Comparison of ENCODE assay signal across 19 mouse cellular contexts in genomic region chr10:60804865-60805264, GRCm38 (mm10). TPM values are rescaled to one million over a fixed set of nuclear protein-coding genes. Genes with fewer than 3 reads are reported as not detected.
DNase-seq lines count a peak whose midpoint lies in the region; ATAC-seq lines count a peak whose summit lies in the region.
"Had no signal": no experiment of that assay in that cellular context is flagged by ENCODE, and none has a peak within 500 bp of the region (broad histone marks: within the 10 kb centered on the region; RNA-seq: fewer than 3 reads in every experiment).

No protein-coding gene starts in this region.

- no peak for DNase-seq in heart, embryonic 10.5 days (ENCODE audit: low spot score)
- no peak for DNase-seq in heart, postnatal 36 days
- no peak for DNase-seq in kidney, adult 18-20 months
- DNase-seq in cerebellum, postnatal 10 days: no peak
- DNase-seq: adrenal gland, postnatal 25 days; B cell, adult 2 months; gastrocnemius, postnatal 36 days; kidney, adult 8-10 months; liver; lung, adult 2 months; lung, postnatal 36 days; retina, postnatal 1 day; thymus, postnatal 4 days had no signal

- no peak overlapping the region for H3K9ac ChIP-seq in kidney, embryonic 15.5 days
- no peak overlapping the region for H3K9ac ChIP-seq in embryonic facial prominence, embryonic 15.5 days
- no peak overlapping the region for H3K9ac ChIP-seq in stomach, embryonic 16.5 days (ENCODE audit: low read length)
- H3K9ac ChIP-seq: embryonic facial prominence, embryonic 12.5 days; hindbrain, embryonic 15.5 days had no signal

- intact Hi-C loops in heart, postnatal 36 days (cut with DNase I): no loop called here

- H3K9me3 ChIP-seq in heart, embryonic 10.5 days: no peaks in the 10 kb centered on the region
- no peaks in the 10 kb centered on the region for H3K9me3 ChIP-seq in kidney, embryonic 15.5 days (replicated peaks)
- no peaks in the 10 kb centered on the region for H3K9me3 ChIP-seq in embryonic facial prominence, embryonic 15.5 days (replicated peaks)
- H3K9me3 ChIP-seq in stomach, embryonic 16.5 days (replicated peaks; ENCODE audit: control insufficient read depth, low read length): no peaks in the 10 kb centered on the region
- H3K9me3 ChIP-seq: embryonic facial prominence, embryonic 12.5 days; hindbrain, embryonic 15.5 days had no signal

- H3K4me3 ChIP-seq in heart, embryonic 10.5 days: no peak overlapping the region
- H3K4me3 ChIP-seq in kidney, embryonic 15.5 days (replicated peaks): no peak overlapping the region
- H3K4me3 ChIP-seq in embryonic facial prominence, embryonic 15.5 days (replicated peaks): no peak overlapping the region
- H3K4me3 ChIP-seq in stomach, embryonic 16.5 days (replicated peaks; ENCODE audit: low read length): no peak overlapping the region
- H3K4me3 ChIP-seq: embryonic facial prominence, embryonic 12.5 days; hindbrain, embryonic 15.5 days had no signal

- 39% methylated on average over 4 of the region's 4 CpGs for WGBS in heart, embryonic 10.5 days
- WGBS in kidney, embryonic 15.5 days: 44% methylated on average over 4 of the region's 4 CpGs
- WGBS in embryonic facial prominence, embryonic 15.5 days: 28% methylated on average over 4 of the region's 4 CpGs
- WGBS in stomach, embryonic 16.5 days: 46% methylated on average over 4 of the region's 4 CpGs

- peaks cover 100% of the 10 kb centered on the region for H3K4me1 ChIP-seq in heart, embryonic 10.5 days
- peaks cover 94% of the 10 kb centered on the region for H3K4me1 ChIP-seq in kidney, embryonic 15.5 days
- peaks cover 76% of the 10 kb centered on the region for H3K4me1 ChIP-seq in embryonic facial prominence, embryonic 15.5 days
- peaks cover 47% of the 10 kb centered on the region for H3K4me1 ChIP-seq in stomach, embryonic 16.5 days (ENCODE audit: control insufficient read depth, insufficient read depth, low read length)

- peak overlapping the region; percentile 98 for H3K27ac ChIP-seq in heart, embryonic 10.5 days
- 0 out of 2 replicates have a peak overlapping the region, but pooled peaks have one; percentile 5 for H3K27ac ChIP-seq in kidney, embryonic 15.5 days
- 0 out of 2 replicates have a peak overlapping the region, but pooled peaks have one; percentile 2 for H3K27ac ChIP-seq in embryonic facial prominence, embryonic 15.5 days (replicated peaks)
- peak overlapping the region; percentile 21; the same call in 1 of the 2 replicates for H3K27ac ChIP-seq in stomach, embryonic 16.5 days (ENCODE audit: low read length)
- H3K27ac ChIP-seq: embryonic facial prominence, embryonic 12.5 days; hindbrain, embryonic 15.5 days had no signal

- H3K27me3 ChIP-seq in heart, embryonic 10.5 days (ENCODE audit: insufficient read depth, poor library complexity, severe bottlenecking): no peaks in the 10 kb centered on the region
- peaks cover 22% of the 10 kb centered on the region; the same call in 1 of the 2 replicates for H3K27me3 ChIP-seq in kidney, embryonic 15.5 days
- 0 out of 2 replicates have a peak, but pooled peaks cover 14% of the 10 kb centered on the region for H3K27me3 ChIP-seq in embryonic facial prominence, embryonic 15.5 days
- no peaks in the 10 kb centered on the region; the same call in none of the 2 replicates for H3K27me3 ChIP-seq in stomach, embryonic 16.5 days (ENCODE audit: control insufficient read depth, insufficient read depth, low read length)
- H3K27me3 ChIP-seq: hindbrain, embryonic 15.5 days had no signal

- no peaks in the 10 kb centered on the region for H3K36me3 ChIP-seq in heart, embryonic 10.5 days
- H3K36me3 ChIP-seq in kidney, embryonic 15.5 days: no peaks in the 10 kb centered on the region
- no peaks in the 10 kb centered on the region for H3K36me3 ChIP-seq in embryonic facial prominence, embryonic 15.5 days
- no peaks in the 10 kb centered on the region for H3K36me3 ChIP-seq in stomach, embryonic 16.5 days (ENCODE audit: control insufficient read depth, insufficient read depth, low read length)
- H3K36me3 ChIP-seq: embryonic facial prominence, embryonic 12.5 days; hindbrain, embryonic 15.5 days had no signal

- no peak for ATAC-seq in kidney, embryonic 15.5 days (replicated peaks; ENCODE audit: low FRiP score)
- ATAC-seq in embryonic facial prominence, embryonic 15.5 days (ENCODE audit: insufficient number of reproducible peaks, low FRiP score, low TSS enrichment, low read depth): no peak
- no peak for ATAC-seq in stomach, embryonic 16.5 days (ENCODE audit: insufficient read depth, low FRiP score)
- ATAC-seq: activated CD4-positive, CD25-positive, alpha-beta regulatory T cell, adult 4 months had no signal

- no peak overlapping the region for H3K4me2 ChIP-seq in kidney, embryonic 15.5 days
- H3K4me2 ChIP-seq in embryonic facial prominence, embryonic 15.5 days (replicated peaks): no peak overlapping the region
- H3K4me2 ChIP-seq in stomach, embryonic 16.5 days (ENCODE audit: low read depth, low read length): no peak overlapping the region
- H3K4me2 ChIP-seq: embryonic facial prominence, embryonic 12.5 days; hindbrain, embryonic 15.5 days had no signal

RNA-seq across cellular contexts. Expression of gene Unc5b, which starts 26.5 kb away (rescaled TPM):
- polyA plus RNA-seq in heart, embryonic 10.5 days (2016; fragmentation: Nextera tagmentation; extraction: Ambion mirVana): 17.9 and 18.8 TPM in 2 replicates
- total RNA-seq in heart, postnatal 36 days (2021): 10 to 100 TPM; 14.5 to 14.7 TPM
- polyA plus RNA-seq in kidney, embryonic 15.5 days (2015; fragmentation: Nextera tagmentation; extraction: Ambion mirVana): 9.2 and 10.0 TPM in 2 replicates
- 7.5 and 7.9 TPM in 2 replicates for polyA plus RNA-seq in embryonic facial prominence, embryonic 15.5 days (2015; fragmentation: Nextera tagmentation; extraction: Ambion mirVana)
- polyA plus RNA-seq in stomach, embryonic 16.5 days (2015; fragmentation: Nextera tagmentation; extraction: Ambion mirVana): 3.7 and 4.0 TPM in 2 replicates
- polyA plus RNA-seq: activated CD4-positive, CD25-positive, alpha-beta regulatory T cell, adult 4 months had no signal

RNA-seq across cellular contexts. Expression of gene Slc29a3, which starts 52.3 kb away (rescaled TPM):
- 5.7 and 6.3 TPM in 2 replicates for polyA plus RNA-seq in heart, embryonic 10.5 days (2016; fragmentation: Nextera tagmentation; extraction: Ambion mirVana)
- 1 to 10 TPM; 3.2 to 6.7 TPM for total RNA-seq in heart, postnatal 36 days (2021)
- 13.4 and 15.5 TPM in 2 replicates for polyA plus RNA-seq in kidney, embryonic 15.5 days (2015; fragmentation: Nextera tagmentation; extraction: Ambion mirVana)
- 12.8 and 14.0 TPM in 2 replicates for polyA plus RNA-seq in embryonic facial prominence, embryonic 15.5 days (2015; fragmentation: Nextera tagmentation; extraction: Ambion mirVana)
- polyA plus RNA-seq in stomach, embryonic 16.5 days (2015; fragmentation: Nextera tagmentation; extraction: Ambion mirVana): 6.9 and 9.6 TPM in 2 replicates

Comparison
In these comparisons a context has a peak if more than half of its experiments do, and no peak if none do; other contexts are left out.
1. H3K27ac ChIP-seq: peak in every context shown above with its lines; median percentile 98 in heart, embryonic 10.5 days; 21 in stomach, embryonic 16.5 days; 5 in kidney, embryonic 15.5 days; 2 in embryonic facial prominence, embryonic 15.5 days.